Mouse (Mus musculus) embryo, embryonic 11.5 days (tissue): ENCODE measurements around the gene Hoxa7.

Experiments
- DNase-seq: peaks from one replicate; pipeline ENCODE4 v3.0.0-alpha.2; 2012; ENCODE audit warnings: low read depth, low spot score

The Hoxa7 gene

GRCm38 (mm10) chr6:52253511-52254500 lies 32.2 kb upstream of the Hoxa7 start:
- no peak for DNase-seq

GRCm38 (mm10) chr6:52252775-52253376 lies 31.2 kb upstream of the Hoxa7 start:
- no peak for DNase-seq

GRCm38 (mm10) chr6:52252016-52252774 lies 30.5 kb upstream of the Hoxa7 start:
- no peak for DNase-seq

GRCm38 (mm10) chr6:52251177-52251879 lies 29.7 kb upstream of the Hoxa7 start:
- no peak for DNase-seq

GRCm38 (mm10) chr6:52249826-52250225 lies 28.2 kb upstream of the Hoxa7 start:
- no peak for DNase-seq

- DNase-seq: no peak
Observed at GRCm38 (mm10) chr6:52249415-52249738, 27.7 kb upstream of the Hoxa7 start.

GRCm38 (mm10) chr6:52248638-52249414 lies 27.2 kb upstream of the Hoxa7 start:
- no peak for DNase-seq

- no peak for DNase-seq
Observed at GRCm38 (mm10) chr6:52247766-52248637, 26.3 kb upstream of the Hoxa7 start.

- no peak for DNase-seq
Observed at GRCm38 (mm10) chr6:52246916-52247315, 25.3 kb upstream of the Hoxa7 start.

GRCm38 (mm10) chr6:52246403-52246803 lies 24.7 kb upstream of the Hoxa7 start:
- DNase-seq: no peak

GRCm38 (mm10) chr6:52245757-52246142 lies 24.1 kb upstream of the Hoxa7 start, which contains the start of gene Hoxa11:
Hoxa11 (minus strand) TSS chr6:52245810.
- DNase-seq: no peak

- DNase-seq: no peak
Observed at GRCm38 (mm10) chr6:52245040-52245756, 23.5 kb upstream of the Hoxa7 start.

GRCm38 (mm10) chr6:52244471-52245039 lies 22.9 kb upstream of the Hoxa7 start:
- DNase-seq: no peak

GRCm38 (mm10) chr6:52243681-52244121 lies 22.0 kb upstream of the Hoxa7 start:
- no peak for DNase-seq

GRCm38 (mm10) chr6:52242801-52243332 lies 21.2 kb upstream of the Hoxa7 start:
- DNase-seq: no peak

- DNase-seq: no peak
Observed at GRCm38 (mm10) chr6:52241001-52241621, 19.5 kb upstream of the Hoxa7 start.

- DNase-seq: peak; percentile 88
Observed at GRCm38 (mm10) chr6:52240389-52241000, 18.8 kb upstream of the Hoxa7 start, which contains the start of gene Hoxa10. Hoxa10 (minus strand) TSS chr6:52240854.
